Mouse (Mus musculus): Measurements from ENCODE around the gene Zmynd8.

- TF ChIP-seq CTCF (IDR thresholded peaks at IDR 0.05; ENCODE audit: borderline replicate concordance, insufficient read depth, low read length) (no peak), POLR2A (IDR thresholded peaks at IDR 0.05; ENCODE audit: low read depth, low read length) (no peak)
Observed at GRCm38 (mm10) chr2:165861683-165862594, 36.9 kb downstream of the Zmynd8 start.

Data from embryonic fibroblast, embryonic 13.5 days (primary cell).